Mouse (Mus musculus) brown adipose tissue, adult 24 weeks (tissue): Measurements from ENCODE around the gene Cpeb2. TPM values are rescaled to one million over a fixed set of nuclear protein-coding genes. Genes with fewer than 3 reads are reported as not detected.

Experiments
- H3K27ac ChIP-seq: fragments of 200-500 bp; replicated peaks from 2 replicates; pipeline ENCODE4 v1.5.1; 2012; ENCODE audit warnings: low read depth, mild to moderate bottlenecking, low read length
- H3K4me1 ChIP-seq: fragments of 200-500 bp; 2 replicates; pipeline ENCODE4 v1.6.1; 2012; ENCODE audit warnings: low read length, mixed read lengths; ENCODE audit not compliant: control insufficient read depth, insufficient read depth, insufficient read length
- H3K4me3 ChIP-seq: fragments of 200-500 bp; 2 replicates; pipeline ENCODE4 v1.5.1; 2012; ENCODE audit warnings: low read depth, mild to moderate bottlenecking, low read length, moderate library complexity; ENCODE audit not compliant: insufficient read depth
- polyA plus RNA-seq: library from polyadenylated mRNA; stranded (reverse); fragments of >200 nt; gene quantifications from 2 replicates; pipeline ENCODE4 v1.2.4, GENCODE M21; 2012; ENCODE audit not compliant: missing spikeins, insufficient read depth, insufficient read length

Gene Cpeb2
- polyA plus RNA-seq: 6.6 and 7.6 TPM in 2 replicates

DNA sequence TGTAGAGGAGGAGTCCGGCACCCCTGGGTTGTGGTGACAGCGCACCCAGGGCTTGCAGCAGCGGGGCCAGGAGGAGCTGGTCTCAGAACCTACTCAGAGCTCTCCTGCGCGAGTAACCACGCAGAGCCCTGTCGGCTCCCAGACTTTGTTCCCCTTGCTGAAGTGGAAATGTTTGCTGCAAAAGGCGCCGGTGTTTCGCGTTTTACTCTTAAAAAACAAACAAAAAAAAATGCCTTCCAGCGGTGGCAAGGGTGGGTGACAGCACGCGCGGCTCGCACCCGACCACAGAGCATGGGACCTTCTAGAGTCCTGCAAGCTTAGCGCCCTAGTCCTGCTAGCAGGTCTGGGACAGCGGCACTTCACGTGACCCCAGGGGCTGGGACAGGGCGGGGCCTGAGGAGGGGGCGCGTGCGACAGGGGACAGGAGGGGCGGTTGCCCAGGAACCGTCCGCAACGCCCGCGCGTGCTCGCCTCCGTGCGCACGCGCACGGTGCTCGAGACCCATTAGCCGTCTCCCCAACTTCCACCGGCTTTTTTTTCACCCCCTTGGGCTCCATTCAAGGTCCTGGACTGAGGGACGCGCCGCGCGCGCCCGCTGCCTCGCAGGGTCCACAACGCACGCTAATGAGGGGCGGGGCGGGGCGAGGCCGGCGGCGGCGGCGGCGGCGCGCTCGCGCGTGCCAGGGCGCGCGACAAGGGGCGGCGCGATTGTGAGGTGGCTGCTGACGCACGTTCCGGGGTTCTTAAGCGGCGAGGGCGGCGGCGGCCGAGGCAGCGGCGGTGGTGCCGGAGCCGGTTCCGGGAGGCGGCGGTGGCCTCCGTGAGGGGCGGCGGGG is at the start of gene Cpeb2:
Cpeb2 (plus strand) TSS at position 691 of the 836 bp plus-strand sequence.
- Histone ChIP-seq H3K27ac (peak within 1 kb of the TSS; percentile 94), H3K4me3 (peak within 1 kb of the TSS; percentile 77), H3K4me1 (no peaks in the 10 kb centered on the region)

DNA sequence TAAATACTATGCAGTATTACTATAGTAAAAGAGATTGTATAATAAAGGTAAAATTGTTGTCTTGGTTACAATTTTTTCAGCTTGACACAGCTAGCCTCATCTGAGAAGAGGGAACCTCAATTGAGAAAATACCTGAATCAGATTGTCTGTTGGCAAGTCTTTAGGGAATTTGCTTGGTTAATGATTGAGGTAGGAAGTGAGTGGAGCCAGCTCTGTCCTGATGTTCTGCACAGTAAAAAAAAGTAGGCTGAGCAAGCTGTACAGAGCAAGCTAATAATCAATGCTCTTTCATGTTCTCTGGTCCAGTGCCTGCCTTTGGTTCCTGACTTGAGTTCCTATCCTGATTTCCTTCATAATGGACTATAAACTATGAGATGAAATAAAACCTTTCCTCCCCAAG is 49.4 kb upstream of the Cpeb2 start:
- no peak overlapping the region for H3K27ac ChIP-seq
- peaks cover 3% of the 10 kb centered on the region for H3K4me1 ChIP-seq
- no peak overlapping the region for H3K4me3 ChIP-seq

GRCm38 (mm10) chr5:43184834-43185233 is 48.1 kb upstream of the Cpeb2 start:
- Histone ChIP-seq H3K4me3 (no peak overlapping the region), H3K27ac (no peak overlapping the region), H3K4me1 (peaks cover 3% of the 10 kb centered on the region)

GRCm38 (mm10) chr5:43185478-43185877 is 47.5 kb upstream of the Cpeb2 start:
- H3K4me3 ChIP-seq: no peak overlapping the region
- H3K27ac ChIP-seq: no peak overlapping the region
- peaks cover 3% of the 10 kb centered on the region for H3K4me1 ChIP-seq

DNA sequence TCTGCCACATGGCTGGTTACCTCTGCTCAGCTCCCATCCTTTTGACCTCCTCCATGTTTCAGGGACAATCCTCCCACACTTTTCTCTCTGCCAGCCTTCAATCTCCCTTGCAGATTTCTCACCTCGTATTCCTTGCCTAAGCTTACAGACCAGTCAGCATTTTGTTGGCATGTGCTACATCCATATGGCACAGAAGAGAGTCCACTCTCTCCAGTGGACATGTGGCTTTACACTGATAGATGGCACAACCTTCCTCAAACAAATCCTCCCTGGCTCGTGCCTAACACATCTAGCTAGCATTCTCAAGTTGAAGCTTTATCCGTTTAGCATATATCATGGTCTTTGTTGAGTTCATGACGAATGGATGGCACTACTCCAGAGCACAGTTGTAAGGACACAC is 32.3 kb upstream of the Cpeb2 start:
- Histone ChIP-seq H3K4me3 (no peak overlapping the region), H3K27ac (no peak overlapping the region), H3K4me1 (no peaks in the 10 kb centered on the region)

GRCm38 (mm10) chr5:43206495-43207053 is 26.4 kb upstream of the Cpeb2 start:
- no peaks in the 10 kb centered on the region for H3K4me1 ChIP-seq
- H3K27ac ChIP-seq: no peak overlapping the region
- no peak overlapping the region for H3K4me3 ChIP-seq

DNA sequence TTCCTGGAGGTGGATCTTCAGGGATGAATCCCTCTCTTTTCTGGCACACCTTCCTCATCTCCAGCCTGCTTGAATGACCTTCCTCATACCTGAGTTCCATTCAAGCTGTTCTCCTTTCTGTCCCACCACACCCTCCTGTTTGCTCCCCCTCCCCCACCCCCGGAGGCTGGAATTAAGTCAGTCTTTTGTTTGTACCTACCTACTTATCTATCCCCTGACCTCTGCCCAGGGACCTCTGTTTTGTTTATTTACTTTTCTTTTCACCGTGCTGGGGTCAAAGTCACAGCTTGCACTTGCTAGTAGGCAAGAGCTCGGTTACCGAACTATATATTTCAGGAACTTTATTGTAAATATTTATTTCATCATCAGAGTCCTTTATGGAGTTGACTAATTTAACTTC is 15.5 kb upstream of the Cpeb2 start:
- Histone ChIP-seq H3K4me1 (no peaks in the 10 kb centered on the region), H3K27ac (no peak overlapping the region), H3K4me3 (no peak overlapping the region)

DNA sequence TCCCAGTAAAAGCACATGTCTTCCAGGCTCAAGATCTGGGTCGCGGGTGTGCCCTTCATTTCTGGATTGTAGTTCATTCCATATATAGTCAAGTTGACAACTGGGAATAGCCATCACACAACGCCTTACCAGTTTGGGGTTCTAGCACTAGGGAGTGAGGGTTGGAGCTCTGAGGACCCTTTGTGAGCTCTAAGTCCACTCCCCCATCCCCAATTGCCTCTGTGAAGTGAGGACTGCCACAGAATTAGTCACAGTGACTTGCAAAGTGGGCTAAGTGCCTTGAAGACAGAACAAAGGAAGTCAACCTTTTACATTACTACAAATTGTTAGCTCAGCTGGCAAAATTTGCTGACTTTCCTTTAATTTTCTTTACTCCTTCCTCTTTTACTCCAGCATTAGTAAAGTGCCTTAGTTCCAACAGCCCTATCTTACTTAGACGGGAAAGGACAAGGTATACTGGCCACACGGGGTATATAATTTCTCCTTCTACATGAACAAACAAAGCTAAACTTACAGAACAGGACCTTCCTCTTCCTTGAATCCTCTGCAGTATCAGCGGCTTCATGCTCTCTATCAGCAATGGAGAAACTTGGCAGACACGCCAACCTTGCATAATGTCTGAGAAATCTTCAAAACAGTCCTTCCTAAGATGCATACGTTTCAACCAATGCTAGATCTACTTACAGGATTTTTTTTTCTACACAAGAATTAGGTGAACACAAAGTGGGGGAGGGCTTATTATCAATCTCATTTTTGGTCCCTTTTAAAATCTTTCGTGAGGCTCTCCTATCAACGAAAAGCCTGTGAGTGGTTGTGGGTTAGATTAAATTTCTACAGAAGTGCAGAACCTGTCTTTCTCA is 14.8 kb upstream of the Cpeb2 start:
- Histone ChIP-seq H3K4me1 (no peaks in the 10 kb centered on the region), H3K4me3 (no peak overlapping the region), H3K27ac (no peak overlapping the region)

- no peak overlapping the region for H3K27ac ChIP-seq
- no peaks in the 10 kb centered on the region for H3K4me1 ChIP-seq
- H3K4me3 ChIP-seq: no peak overlapping the region
Measured at GRCm38 (mm10) chr5:43218847-43219132, 14.2 kb upstream of the Cpeb2 start.

- Histone ChIP-seq H3K4me3 (no peak overlapping the region), H3K4me1 (no peaks in the 10 kb centered on the region), H3K27ac (no peak overlapping the region)
Measured at GRCm38 (mm10) chr5:43223359-43223758, 9.6 kb upstream of the Cpeb2 start.

GRCm38 (mm10) chr5:43224245-43224644 is 8.7 kb upstream of the Cpeb2 start:
- Histone ChIP-seq H3K4me3 (no peak overlapping the region), H3K4me1 (no peaks in the 10 kb centered on the region), H3K27ac (no peak overlapping the region)

GRCm38 (mm10) chr5:43226160-43226559 is 6.8 kb upstream of the Cpeb2 start:
- H3K27ac ChIP-seq: no peak overlapping the region
- H3K4me3 ChIP-seq: no peak overlapping the region
- H3K4me1 ChIP-seq: no peaks in the 10 kb centered on the region

- Histone ChIP-seq H3K27ac (no peak overlapping the region), H3K4me3 (no peak overlapping the region), H3K4me1 (no peaks in the 10 kb centered on the region)
Measured at GRCm38 (mm10) chr5:43227607-43228006, 5.4 kb upstream of the Cpeb2 start.

DNA sequence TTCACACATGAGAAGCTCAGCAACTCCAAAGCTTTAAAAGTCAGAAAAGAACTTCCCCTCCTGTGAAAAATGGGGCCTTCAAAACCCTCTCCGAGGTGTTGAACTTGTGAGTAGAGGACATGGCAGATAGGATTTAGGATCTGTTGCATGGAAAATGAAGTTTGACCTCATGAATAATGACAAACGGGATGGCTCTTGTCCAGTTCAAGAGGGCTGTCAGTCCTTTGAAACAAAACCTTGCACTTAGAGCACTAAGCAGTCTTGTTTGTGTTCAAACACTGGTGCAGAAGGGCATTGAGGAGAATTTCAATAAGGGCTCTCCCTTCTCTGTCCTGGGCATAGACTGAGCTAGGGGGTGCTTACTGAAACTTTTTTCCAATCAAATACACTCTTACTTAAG is 1.9 kb upstream of the Cpeb2 start:
- H3K27ac ChIP-seq: no peak overlapping the region
- no peaks in the 10 kb centered on the region for H3K4me1 ChIP-seq
- H3K4me3 ChIP-seq: no peak overlapping the region

GRCm38 (mm10) chr5:43232149-43232479 is 856 bp upstream of the Cpeb2 start:
- H3K4me1 ChIP-seq: no peaks in the 10 kb centered on the region
- H3K4me3 ChIP-seq: peak overlapping the region; percentile 77
- peak overlapping the region; percentile 77 for H3K27ac ChIP-seq
